Mouse (Mus musculus) adrenal gland (tissue): Measurements from ENCODE around the gene Tmem131.

Experiments
- intact Hi-C: fragments of 180-260 bp; cut with DNase I; formaldehyde crosslinking; loops from one replicate; pipeline ENCODE4 v1.15.1; 2025

Tmem131 gene

GRCm38 (mm10) chr1:36789416-36789815 is 154.1 kb downstream of the Tmem131 start:
- intact Hi-C loops = no loop called here

GRCm38 (mm10) chr1:36786377-36786776 is 157.1 kb downstream of the Tmem131 start:
- intact Hi-C loops = no loop called here

- intact Hi-C loops = loop anchor here (2.0 kb wide), 1 partner anchor 468 kb away; no protein-coding TSS in a partner anchor
These were observed 158.2 kb downstream of the Tmem131 start for GRCm38 (mm10) chr1:36785238-36785641.

- intact Hi-C loops = loop anchor here (2.0 kb wide), 1 partner anchor 468 kb away; no protein-coding TSS in a partner anchor
These were observed 158.9 kb downstream of the Tmem131 start for GRCm38 (mm10) chr1:36784365-36785134.

- intact Hi-C loops = no loop called here
These were observed 161.0 kb downstream of the Tmem131 start for GRCm38 (mm10) chr1:36782476-36782875.

GRCm38 (mm10) chr1:36780793-36781192 is 162.7 kb downstream of the Tmem131 start:
- intact Hi-C loops = no loop called here

GRCm38 (mm10) chr1:36772198-36772934 is 171.1 kb downstream of the Tmem131 start:
- intact Hi-C loops = no loop called here

- intact Hi-C loops = no loop called here
These were observed 172.5 kb downstream of the Tmem131 start for GRCm38 (mm10) chr1:36770998-36771397.

GRCm38 (mm10) chr1:36769951-36770350 is 173.5 kb downstream of the Tmem131 start:
- intact Hi-C loops = no loop called here

- intact Hi-C loops = no loop called here
These were observed 174.7 kb downstream of the Tmem131 start for GRCm38 (mm10) chr1:36768786-36769185.

- intact Hi-C loops = no loop called here
These were observed 176.1 kb downstream of the Tmem131 start for GRCm38 (mm10) chr1:36767321-36767720.

- intact Hi-C loops = no loop called here
These were observed 176.8 kb downstream of the Tmem131 start for GRCm38 (mm10) chr1:36766431-36767205.

GRCm38 (mm10) chr1:36761568-36761967 is 181.9 kb downstream of the Tmem131 start, which contains the start of gene Zap70:
Gene Zap70 (plus strand): TSS chr1:36761798.
- intact Hi-C loops = no loop called here

GRCm38 (mm10) chr1:36761061-36761460 is 182.4 kb downstream of the Tmem131 start:
- intact Hi-C loops = no loop called here

- intact Hi-C loops = no loop called here
These were observed 183.1 kb downstream of the Tmem131 start for GRCm38 (mm10) chr1:36760401-36760800.

- intact Hi-C loops = no loop called here
These were observed 184.4 kb downstream of the Tmem131 start for GRCm38 (mm10) chr1:36759076-36759475.

- intact Hi-C loops = no loop called here
These were observed 184.9 kb downstream of the Tmem131 start for GRCm38 (mm10) chr1:36758553-36758952.

- intact Hi-C loops = no loop called here
These were observed 189.4 kb downstream of the Tmem131 start for GRCm38 (mm10) chr1:36753932-36754675.

GRCm38 (mm10) chr1:36746452-36746851 is 197.0 kb downstream of the Tmem131 start:
- intact Hi-C loops = no loop called here

- intact Hi-C loops = no loop called here
These were observed 197.8 kb downstream of the Tmem131 start for GRCm38 (mm10) chr1:36745661-36746060.
